Mouse (Mus musculus) erythroblast, embryonic 14.5 days (primary cell): ENCODE results near the gene Ctnna3.

ENCODE experiments used
- GATA1 ChIP-seq: IDR thresholded peaks from 2 replicates; pipeline ENCODE4 v1.6.1; 2012; ENCODE audit warnings: low read length, inconsistent platforms, mixed read lengths
- TAL1 ChIP-seq: IDR thresholded peaks from 3 replicates; pipeline ENCODE4 v1.6.1; 2012; ENCODE audit warnings: low read length, inconsistent platforms, mixed read lengths

GRCm38 (mm10) chr10:63429023-63429340 lies 916 bp upstream of the Ctnna3 start:
- TF ChIP-seq GATA1 (no peak), TAL1 (no peak)
